Mouse (Mus musculus) embryonic stem cell, embryonic (primary cell): ENCODE measurements around the gene Apobec1.

Experiments
- CTCF ChIA-PET, 4 experiments: fragments of 300-600 bp in 2 of 4; fragments of 350-600 bp in 2 of 4; sonication (Branson Sonifier 250); formaldehyde crosslinking; loops; one replicate each; lab custom pipeline; 2022; ENCODE audit warnings: inconsistent platforms in 2 of 4; lab: Charles Lee
- POLR2A ChIA-PET, 4 experiments: fragments of 300-600 bp in 2 of 4; fragments of 350-600 bp in 2 of 4; sonication (Branson Sonifier 250); formaldehyde crosslinking; loops; one replicate each; lab custom pipeline; 2022; ENCODE audit warnings: antibody characterized with exemption in 4 of 4, inconsistent platforms in 1 of 4; lab: Charles Lee

Gene Apobec1

DNA sequence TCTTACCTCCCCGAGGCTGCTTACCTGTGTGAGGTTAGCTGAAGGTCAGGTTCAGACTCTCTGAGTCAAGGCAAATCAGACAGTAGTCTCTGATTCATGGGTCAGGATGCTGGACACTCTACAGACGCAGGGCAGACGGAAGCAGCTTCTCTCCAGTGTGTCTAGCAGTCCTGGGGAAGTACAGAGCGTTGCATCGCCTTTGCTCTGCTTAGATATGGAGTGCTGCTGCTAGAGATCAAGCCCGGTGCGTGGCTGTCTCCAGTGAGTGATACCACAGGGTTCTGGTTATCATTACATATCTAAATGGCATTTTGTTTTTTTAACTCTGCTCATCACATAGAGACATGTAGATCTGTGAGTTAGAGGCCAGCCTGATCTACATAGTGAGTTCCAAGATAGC is 5.6 kb downstream of the Apobec1 start:
- CTCF ChIA-PET = interaction anchor here in 3 of 4 experiments (0.6 to 2.1 kb wide), 6 partner anchors 31 to 172 kb away, joined by 4 to 11 read pairs (median 6); no protein-coding TSS in a partner anchor

DNA sequence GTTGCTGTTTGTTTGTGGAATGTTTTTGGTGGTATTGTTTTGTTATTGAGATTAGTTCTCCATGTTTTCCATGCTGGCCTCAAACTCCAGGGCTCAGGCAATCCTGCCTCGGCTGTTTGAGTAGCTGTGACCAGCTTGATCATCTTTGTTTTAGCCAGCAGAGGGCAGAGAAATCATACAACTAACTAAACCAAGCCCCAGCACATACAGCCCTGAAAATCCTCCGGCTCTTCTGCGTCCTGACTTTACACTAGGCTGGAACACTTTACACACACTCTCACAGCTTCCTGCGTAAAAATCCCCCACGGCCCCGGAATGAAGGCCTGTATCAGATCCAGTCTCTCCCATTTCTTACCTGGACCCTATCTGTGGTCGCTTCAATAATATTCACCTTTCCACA is 6.6 kb downstream of the Apobec1 start:
- ChIA-PET CTCF (interaction anchor here (0.5 to 3.6 kb wide), 25 partner anchors 12 to 1100 kb away, joined by 3 to 24 read pairs (median 4); partner anchors contain the start of genes Aicda (in 1 of the 4) and Gdf3 (in 1 of the 4)), POLR2A (interaction anchor here in 3 of 4 experiments (0.6 to 17.9 kb wide), 14 partner anchors 12 to 106 kb away, joined by 3 to 197 read pairs (median 4); partner anchors contain the start of gene Gdf3 (in 2 of the 3))

More for the DNA sequence above, 5.6 kb downstream of the Apobec1 start:
- POLR2A ChIA-PET = interaction anchor here in 2 of 4 experiments (0.7 to 17.9 kb wide), 6 partner anchors 11 to 110 kb away, joined by 3 to 197 read pairs (median 6); partner anchors contain the start of genes Gdf3 (in 2 of the 2) and Nanog (in 1 of the 2)

DNA sequence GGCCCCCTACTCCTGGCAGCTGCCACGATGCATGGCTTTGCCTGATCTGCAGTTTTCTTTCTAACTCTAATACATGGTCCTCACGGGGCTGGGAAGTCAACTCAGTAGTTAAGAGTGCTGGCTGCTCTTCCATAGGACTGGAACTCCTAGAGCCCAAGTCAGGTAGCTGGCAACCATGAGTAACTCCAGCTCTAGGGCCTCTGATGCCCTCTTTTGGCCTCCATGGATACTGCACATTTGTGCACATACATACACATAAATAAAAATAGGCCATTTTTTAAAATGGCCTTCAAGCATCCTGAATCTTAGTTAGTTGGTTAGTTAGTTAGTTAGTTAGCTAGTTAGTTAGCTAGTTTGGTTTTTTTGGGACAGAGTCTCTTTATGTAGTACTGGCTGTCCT is 9.3 kb downstream of the Apobec1 start:
- ChIA-PET POLR2A (interaction anchor here (0.6 to 17.9 kb wide), 13 partner anchors 9 to 282 kb away, joined by 3 to 197 read pairs (median 3); partner anchors contain the start of genes Gdf3 (in 3 of the 4), Apobec1 (in 2 of the 4) and Nanog (in 1 of the 4)), CTCF (interaction anchor here (0.5 to 3.6 kb wide), 29 partner anchors 9 to 284 kb away, joined by 3 to 24 read pairs (median 3); partner anchors contain the start of genes Apobec1 (in 2 of the 4), M6pr (in 1 of the 4) and Necap1 (in 1 of the 4))

DNA sequence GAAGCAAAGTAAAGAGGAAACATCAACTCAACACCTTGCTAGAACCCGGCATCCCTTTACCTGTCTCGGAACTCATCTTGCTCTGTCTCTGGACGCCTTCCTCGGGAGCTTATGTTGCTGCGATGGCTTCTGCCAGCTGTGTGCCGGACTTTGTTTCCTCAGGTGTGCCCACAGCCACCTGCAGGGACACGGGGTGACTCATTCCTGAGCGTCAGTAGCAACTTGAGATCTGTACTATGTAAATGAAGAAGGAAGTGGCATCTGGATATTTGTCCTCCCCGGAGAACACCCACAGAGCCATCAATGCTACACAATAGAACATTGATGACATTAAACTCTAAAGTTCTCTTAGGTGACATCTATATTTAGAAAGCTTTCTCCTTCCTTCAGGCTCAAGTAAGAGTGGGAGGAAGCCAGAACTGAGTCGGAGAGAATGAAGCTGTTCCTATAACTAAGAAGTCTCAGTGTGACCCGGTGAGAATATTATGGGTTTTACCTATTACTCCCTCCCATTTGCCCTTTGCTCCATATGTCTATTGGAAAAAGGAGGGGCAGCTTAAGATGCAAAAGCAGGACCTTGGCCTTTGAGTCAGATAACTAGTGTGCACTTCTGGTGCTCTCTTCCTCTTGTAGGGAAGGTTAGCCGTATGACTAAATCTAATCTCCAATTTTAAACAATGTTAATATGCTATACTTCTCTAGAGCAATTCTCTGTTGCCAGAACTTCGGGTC is 11.1 kb downstream of the Apobec1 start:
- ChIA-PET POLR2A (interaction anchor here (0.6 to 17.9 kb wide), 23 partner anchors 10 to 262 kb away, joined by 3 to 197 read pairs (median 4); partner anchors contain the start of genes Gdf3 (in 4 of the 4), Apobec1 (in 1 of the 4) and Phc1 (in 1 of the 4)), CTCF (interaction anchor here in 3 of 4 experiments (0.9 to 1.8 kb wide), 10 partner anchors 23 to 78 kb away, joined by 3 to 6 read pairs (median 3); no protein-coding TSS in a partner anchor)

DNA sequence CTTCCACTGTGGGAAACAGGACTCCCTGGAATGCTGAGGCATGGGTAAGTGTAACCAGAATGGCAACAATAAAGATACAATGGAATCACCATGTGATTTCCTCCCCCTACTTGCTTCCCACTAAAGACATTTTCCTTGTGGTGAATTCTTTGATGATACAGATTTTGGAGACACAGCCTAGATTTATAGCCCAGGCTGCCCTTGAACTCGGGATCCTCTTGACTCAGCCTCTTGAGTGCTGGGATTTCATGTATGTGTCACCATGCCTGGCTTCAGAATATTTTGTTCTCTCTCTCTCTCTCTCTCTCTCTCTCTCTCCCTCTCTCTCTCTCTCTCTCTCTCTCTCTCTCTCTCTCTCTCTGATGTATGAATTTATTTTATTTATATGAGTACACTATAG is 23.2 kb downstream of the Apobec1 start:
- ChIA-PET POLR2A (interaction anchor here in 2 of 4 experiments (0.6 to 1.4 kb wide), 4 partner anchors 29 to 129 kb away, joined by 4 to 10 read pairs (median 6); partner anchors contain the start of gene Gdf3 (in 1 of the 2)), CTCF (no interaction called here)

DNA sequence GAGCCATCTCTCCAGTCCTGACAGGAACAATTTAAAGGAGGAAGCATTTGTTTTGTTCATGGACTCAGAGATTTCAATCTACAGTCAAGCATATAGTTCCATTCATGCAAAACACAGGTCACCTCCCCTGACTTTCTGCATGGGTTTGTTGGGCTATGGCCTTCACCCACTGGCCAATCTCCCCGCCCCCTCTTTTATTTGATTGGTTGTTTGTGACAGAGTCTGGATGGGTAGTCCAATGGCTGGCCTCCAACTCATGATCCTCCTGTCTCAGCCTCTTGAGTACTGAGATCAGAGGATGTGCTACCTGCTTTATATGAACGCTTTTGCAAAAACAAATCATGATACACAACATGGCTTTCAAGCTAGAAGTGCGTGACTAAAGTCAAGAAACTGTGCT is 25.2 kb downstream of the Apobec1 start:
- CTCF ChIA-PET = no interaction called here

DNA sequence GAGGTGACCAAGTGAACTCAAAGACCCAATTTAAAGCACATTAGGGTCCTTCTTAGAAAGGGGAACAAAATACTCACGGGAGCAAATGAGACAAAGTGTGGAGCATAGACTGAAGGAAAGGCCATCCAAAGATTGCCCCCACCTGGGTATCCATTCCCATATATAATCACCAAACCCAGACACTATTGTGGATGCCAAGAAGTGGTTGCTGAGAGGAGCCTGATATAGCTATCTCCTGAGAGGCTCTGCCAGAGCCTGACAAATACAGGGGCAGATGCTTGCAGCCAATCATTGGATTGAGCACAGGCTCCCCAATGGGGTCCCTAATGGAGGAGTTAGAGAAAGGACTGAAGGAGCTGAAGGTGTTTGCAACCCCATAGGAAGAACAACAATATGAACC is 27.2 kb downstream of the Apobec1 start:
- CTCF ChIA-PET = interaction anchor here in 2 of 4 experiments (0.6 kb wide), 2 partner anchors 8 to 57 kb away, joined by 3 to 8 read pairs; no protein-coding TSS in a partner anchor
- POLR2A ChIA-PET = interaction anchor here in 2 of 4 experiments (0.6 to 1.6 kb wide), 4 partner anchors 8 to 116 kb away, joined by 3 to 4 read pairs (median 4); partner anchors contain the start of gene Apobec1 (in 1 of the 2)

More for the DNA sequence above, 25.2 kb downstream of the Apobec1 start:
- POLR2A ChIA-PET = interaction anchor here in 3 of 4 experiments (0.5 to 1.5 kb wide), 4 partner anchors 9 to 83 kb away, joined by 3 to 6 read pairs (median 5); no protein-coding TSS in a partner anchor

DNA sequence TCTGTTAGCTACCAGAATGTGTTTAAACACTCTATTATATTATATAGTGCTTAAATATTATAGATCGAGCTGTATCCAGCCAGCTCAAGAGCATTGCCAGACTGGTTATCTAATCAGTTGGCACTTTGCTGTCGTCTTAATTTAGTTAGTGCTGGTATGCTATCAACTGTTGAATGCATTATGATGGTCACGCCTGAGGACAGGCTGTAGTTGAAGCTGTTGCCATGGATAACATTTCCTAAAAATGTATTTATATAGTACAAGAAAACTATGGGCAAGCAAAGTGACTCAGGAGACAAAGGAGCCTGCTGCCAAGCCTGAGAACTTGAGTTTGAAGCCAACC is 30.7 kb downstream of the Apobec1 start:
- CTCF ChIA-PET = interaction anchor here in 3 of 4 experiments (0.6 to 2.6 kb wide), 7 partner anchors 9 to 40 kb away, joined by 3 to 9 read pairs (median 4); no protein-coding TSS in a partner anchor
- POLR2A ChIA-PET = interaction anchor here in 2 of 4 experiments (0.5 to 1.3 kb wide), 2 partner anchors 48 to 131 kb away, joined by 3 to 5 read pairs; no protein-coding TSS in a partner anchor

DNA sequence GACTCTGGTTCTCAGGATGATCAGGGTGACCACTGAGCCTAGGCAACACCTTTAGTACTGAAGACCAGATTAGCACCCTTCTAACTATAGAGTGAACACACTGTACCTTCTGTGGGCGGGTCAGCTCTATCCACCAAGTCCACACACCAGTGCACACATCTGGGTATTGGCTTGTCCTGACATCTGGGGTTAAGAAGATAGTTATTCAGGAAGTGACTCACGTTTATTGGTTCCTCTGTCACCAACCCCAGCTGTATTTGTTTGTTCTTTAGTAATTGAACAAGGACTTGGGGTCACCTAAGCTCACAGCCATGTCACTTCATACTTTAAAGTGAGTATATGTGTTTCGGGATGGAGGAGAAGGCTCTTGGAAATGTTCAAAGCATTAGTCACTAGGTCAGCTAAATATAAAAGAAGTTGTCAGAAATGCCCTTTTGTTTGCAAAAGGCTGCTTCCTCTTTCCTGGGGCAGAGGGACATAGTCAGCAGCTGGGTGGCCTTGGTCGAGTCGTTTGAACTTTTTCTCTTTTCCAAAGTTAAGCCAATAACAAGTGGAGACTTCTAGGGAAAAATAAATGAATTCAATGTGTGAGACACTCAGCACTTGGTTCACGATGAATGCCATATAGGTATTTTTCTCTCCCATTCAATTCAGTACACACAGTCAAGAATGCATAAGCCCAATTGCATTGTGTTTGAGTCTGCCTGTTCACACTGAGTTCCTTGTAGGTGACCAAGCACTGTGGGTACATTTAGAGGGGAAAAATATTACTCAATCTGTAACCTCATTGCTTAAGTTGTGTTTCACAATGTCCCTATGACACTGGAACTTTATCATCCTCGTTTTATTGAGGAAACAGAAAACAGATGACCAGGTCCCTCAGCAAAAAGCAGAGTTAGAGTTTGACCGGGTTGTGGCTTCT is 31.3 kb downstream of the Apobec1 start:
- CTCF ChIA-PET = interaction anchor here (0.5 to 2.6 kb wide), 9 partner anchors 9 to 1762 kb away, joined by 3 to 9 read pairs (median 4); no protein-coding TSS in a partner anchor
- POLR2A ChIA-PET = interaction anchor here in 2 of 4 experiments (0.9 to 2.1 kb wide), 5 partner anchors 9 to 38 kb away, joined by 3 to 12 read pairs (median 3); partner anchors contain the start of gene Gdf3 (in 1 of the 2)

DNA sequence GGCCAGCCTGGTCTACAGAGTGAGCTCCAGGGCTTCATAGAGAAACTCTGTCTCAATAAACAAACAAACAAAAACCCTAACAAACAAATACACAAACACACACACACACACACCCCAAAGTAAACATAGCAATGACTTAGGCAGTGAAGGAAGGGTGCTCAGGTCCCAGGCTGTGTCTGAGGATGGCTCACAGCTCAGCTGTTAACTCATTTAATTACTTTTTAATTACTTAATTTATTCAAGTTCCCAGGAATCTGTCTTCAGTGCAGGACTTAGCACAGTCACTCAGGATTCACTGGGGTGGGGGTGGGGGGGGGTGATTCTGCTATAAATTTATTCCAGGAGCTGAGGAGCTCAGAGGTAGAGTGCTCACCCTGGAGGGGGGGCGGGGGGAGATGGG is 32.5 kb downstream of the Apobec1 start:
- POLR2A ChIA-PET = interaction anchor here in 2 of 4 experiments (0.7 to 2.1 kb wide), 5 partner anchors 11 to 78 kb away, joined by 3 to 12 read pairs (median 3); partner anchors contain the start of gene Gdf3 (in 1 of the 2)
- CTCF ChIA-PET = interaction anchor here in 2 of 4 experiments (1.0 to 2.6 kb wide), 4 partner anchors 7 to 13 kb away, joined by 3 to 9 read pairs (median 5); no protein-coding TSS in a partner anchor

DNA sequence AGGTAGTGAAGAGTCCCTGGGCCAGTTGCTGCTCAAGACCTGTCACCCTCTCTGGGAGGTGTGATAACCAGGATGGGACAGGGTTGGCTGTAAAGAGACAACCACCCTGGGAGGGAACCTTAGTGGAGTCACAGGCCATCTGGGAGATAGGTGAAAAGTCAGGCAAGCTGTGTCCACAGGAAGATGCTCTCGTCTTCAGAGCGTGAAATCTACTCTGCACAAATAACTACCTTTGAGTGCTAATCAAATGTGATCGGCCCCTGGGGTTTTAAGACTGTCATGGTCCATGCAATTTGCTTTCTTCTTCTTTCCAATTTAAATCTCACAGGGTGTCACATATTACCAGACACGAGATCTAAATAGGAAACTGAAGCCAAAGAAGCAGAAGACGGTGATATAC is 33.1 kb downstream of the Apobec1 start:
- ChIA-PET CTCF (no interaction called here), POLR2A (interaction anchor here in 2 of 4 experiments (1.1 to 2.1 kb wide), 2 partner anchors 22 to 40 kb away, joined by 3 to 12 read pairs; partner anchors contain the start of gene Gdf3 (in 1 of the 2))

DNA sequence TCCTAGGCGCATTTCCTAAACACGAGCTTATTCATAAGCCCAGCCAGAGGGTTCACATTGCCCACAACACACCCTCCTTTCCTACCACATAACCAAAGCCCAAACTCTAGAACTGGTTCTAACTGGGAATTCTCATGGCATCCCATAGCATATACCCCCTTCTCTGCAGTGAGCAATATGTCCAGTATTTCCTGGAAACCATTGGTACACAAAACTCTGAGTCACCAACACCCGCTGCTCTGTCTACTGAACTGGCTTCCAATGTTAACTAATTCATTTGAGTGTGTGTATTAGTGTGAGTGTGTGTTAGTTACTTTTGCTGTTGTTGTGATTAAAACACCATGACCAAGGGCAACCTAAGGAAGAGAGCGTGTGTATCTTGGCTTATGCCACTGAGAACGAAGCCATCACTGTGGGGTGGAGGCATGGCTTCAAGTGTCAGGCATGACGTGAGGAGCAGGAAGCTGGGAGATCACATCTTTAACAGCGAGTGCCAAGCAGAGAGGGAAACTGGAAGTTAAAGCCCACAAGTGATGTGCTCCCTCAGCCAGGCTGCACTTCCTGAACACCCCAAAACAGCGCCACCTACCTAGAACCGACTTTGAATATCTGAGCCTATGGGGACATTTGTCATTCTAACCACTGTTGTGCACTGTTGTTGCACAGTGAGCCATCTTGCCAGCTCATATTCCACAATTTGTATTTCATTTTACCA is 37.0 kb downstream of the Apobec1 start:
- ChIA-PET POLR2A (interaction anchor here in 3 of 4 experiments (0.5 to 2.0 kb wide), 3 partner anchors 17 to 44 kb away, joined by 3 to 10 read pairs (median 5); partner anchors contain the start of gene Gdf3 (in 1 of the 3)), CTCF (interaction anchor here in 3 of 4 experiments (0.7 to 3.7 kb wide), 4 partner anchors 8 to 46 kb away, joined by 3 to 14 read pairs (median 6); no protein-coding TSS in a partner anchor)

DNA sequence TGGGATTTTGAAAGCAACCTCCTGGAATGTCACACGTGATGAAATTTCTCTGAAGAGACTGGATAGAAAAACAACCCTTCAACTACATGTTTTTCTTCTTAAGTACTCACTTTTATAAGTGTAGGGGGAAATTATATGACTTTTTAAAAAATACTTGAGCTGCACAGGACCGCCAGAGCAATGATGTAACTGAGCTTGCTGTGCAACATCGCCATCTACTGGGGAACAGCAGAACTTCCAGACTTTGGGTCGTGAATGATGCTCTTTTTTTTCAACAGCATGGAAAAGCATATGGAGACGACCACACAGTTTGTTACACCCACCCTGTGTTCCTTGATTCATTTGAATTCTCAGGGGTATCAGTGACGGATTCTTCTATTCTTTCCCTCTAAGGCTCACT is 39.8 kb downstream of the Apobec1 start:
- ChIA-PET CTCF (interaction anchor here (0.5 to 1.5 kb wide), 48 partner anchors 8 to 1940 kb away, joined by 3 to 10 read pairs (median 3); partner anchors contain the start of genes Aicda (in 2 of the 4) and M6pr (in 1 of the 4)), POLR2A (interaction anchor here in 3 of 4 experiments (0.5 to 1.0 kb wide), 9 partner anchors 8 to 180 kb away, joined by 3 to 4 read pairs (median 3); partner anchors contain the start of genes Apobec1 (in 1 of the 3) and Nanog (in 1 of the 3))

DNA sequence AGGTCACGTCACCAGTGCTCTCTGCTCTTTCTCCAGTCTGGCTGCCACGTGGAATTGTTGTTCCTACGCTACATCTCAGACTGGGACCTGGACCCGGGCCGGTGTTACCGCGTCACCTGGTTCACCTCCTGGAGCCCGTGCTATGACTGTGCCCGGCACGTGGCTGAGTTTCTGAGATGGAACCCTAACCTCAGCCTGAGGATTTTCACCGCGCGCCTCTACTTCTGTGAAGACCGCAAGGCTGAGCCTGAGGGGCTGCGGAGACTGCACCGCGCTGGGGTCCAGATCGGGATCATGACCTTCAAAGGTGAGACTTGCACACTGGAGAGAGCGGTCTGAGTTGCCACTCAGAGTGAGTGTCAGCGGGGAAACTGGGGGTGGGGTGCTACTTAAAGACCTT is 41.2 kb downstream of the Apobec1 start:
- CTCF ChIA-PET = interaction anchor here (0.6 to 1.4 kb wide), 45 partner anchors 10 to 1150 kb away, joined by 3 to 14 read pairs (median 4); no protein-coding TSS in a partner anchor
- POLR2A ChIA-PET = interaction anchor here in 3 of 4 experiments (0.6 to 1.8 kb wide), 18 partner anchors 15 to 252 kb away, joined by 3 to 10 read pairs (median 4); partner anchors contain the start of genes Gdf3 (in 1 of the 3) and M6pr (in 1 of the 3)

DNA sequence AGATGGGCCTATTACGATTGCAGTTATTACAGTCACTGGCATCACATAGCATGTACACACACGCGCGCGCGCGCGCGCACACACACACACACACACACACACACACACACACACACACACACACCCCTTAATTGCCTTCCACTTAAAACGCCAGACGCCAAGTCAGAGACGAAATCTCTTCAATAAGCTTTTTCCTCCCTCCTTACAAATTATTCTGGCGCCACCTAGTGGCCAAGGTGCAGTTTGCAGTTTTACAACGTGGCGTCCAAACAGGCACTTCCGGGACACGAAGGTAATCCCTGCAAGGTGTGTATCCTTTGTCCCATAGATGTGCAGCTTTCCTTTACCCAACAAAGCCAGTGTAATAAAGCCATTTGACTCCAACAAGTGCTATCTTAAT is 41.8 kb downstream of the Apobec1 start:
- POLR2A ChIA-PET = interaction anchor here (0.5 to 1.8 kb wide), 23 partner anchors 12 to 252 kb away, joined by 3 to 10 read pairs (median 4); partner anchors contain the start of genes Gdf3 (in 2 of the 4), Dppa3 (in 1 of the 4) and M6pr (in 1 of the 4)
- CTCF ChIA-PET = interaction anchor here (0.6 to 1.4 kb wide), 60 partner anchors 10 to 1150 kb away, joined by 3 to 14 read pairs (median 4); no protein-coding TSS in a partner anchor
